Mouse (Mus musculus) hindbrain, embryonic 13.5 days (tissue): Measurements from ENCODE around the gene Car3. TPM values are rescaled to one million over a fixed set of nuclear protein-coding genes. Genes with fewer than 3 reads are reported as not detected.

Source experiments
- ATAC-seq: fragments of 200-750 bp; cut with Nextera tagmentation; 2 replicates; pipeline ENCODE4 v1.8.0; 2017; ENCODE audit warnings: moderate TSS enrichment; ENCODE audit not compliant: low FRiP score
- H3K27ac ChIP-seq: fragments of 300-500 bp; sonication (generic); 2 replicates; pipeline ENCODE4 v1.5.1; 2015; ENCODE audit warnings: inconsistent platforms, mild to moderate bottlenecking, moderate library complexity
- H3K27me3 ChIP-seq: fragments of 300-500 bp; sonication (generic); 2 replicates; pipeline ENCODE4 v1.6.1; 2015; ENCODE audit warnings: mild to moderate bottlenecking, inconsistent platforms
- H3K36me3 ChIP-seq: fragments of 300-500 bp; sonication (generic); 2 replicates; pipeline ENCODE4 v1.6.1; 2015; ENCODE audit warnings: mild to moderate bottlenecking, inconsistent platforms
- H3K4me1 ChIP-seq: fragments of 300-500 bp; sonication (generic); replicated peaks from 2 replicates; pipeline ENCODE4 v1.6.1; 2015; ENCODE audit warnings: inconsistent platforms
- H3K4me2 ChIP-seq: fragments of 300-500 bp; sonication (generic); 2 replicates; pipeline ENCODE4 v1.6.1; 2015; ENCODE audit warnings: inconsistent platforms, mild to moderate bottlenecking, moderate library complexity
- H3K4me3 ChIP-seq: fragments of 300-500 bp; sonication (generic); 2 replicates; pipeline ENCODE4 v1.5.1; 2015; ENCODE audit warnings: mild to moderate bottlenecking, inconsistent platforms
- H3K9ac ChIP-seq: fragments of 300-500 bp; sonication (generic); 2 replicates; pipeline ENCODE4 v1.6.1; 2015; ENCODE audit warnings: mild to moderate bottlenecking, inconsistent platforms
- H3K9me3 ChIP-seq: fragments of 300-500 bp; sonication (generic); 2 replicates; pipeline ENCODE4 v1.6.1; 2016; ENCODE audit warnings: inconsistent platforms
- WGBS: fragments of 180-500 bp; shearing (Covaris S2); methylation state at CpG from one replicate; pipeline ENCODE4 v1.1.7; 2015; 5-methylcytosine and 5-hydroxymethylcytosine counted together
- polyA plus RNA-seq: library from polyadenylated mRNA; unstranded; fragments of >200 nt; fragmentation: Nextera tagmentation; extraction: Ambion mirVana; gene quantifications from 2 replicates; pipeline ENCODE4 v1.2.1, GENCODE M21; 2015

Car3 gene
- polyA plus RNA-seq, 1 experiment from 2014 or later, result 1.1 TPM

GRCm38 (mm10) chr3:14892991-14893390 is 29.7 kb downstream of the Car3 start:
- 88% methylated on average over 3 of the region's 3 CpGs for WGBS

GRCm38 (mm10) chr3:14893700-14894099 is 30.4 kb downstream of the Car3 start:
- no peak overlapping the region for H3K27ac ChIP-seq
- no peak overlapping the region for H3K4me2 ChIP-seq
- no peaks in the 10 kb centered on the region for H3K36me3 ChIP-seq
- H3K27me3 ChIP-seq, result no peaks in the 10 kb centered on the region
- ATAC-seq, result no peak
- H3K9ac ChIP-seq, result no peak overlapping the region
- no peak overlapping the region for H3K4me3 ChIP-seq
- no peaks in the 10 kb centered on the region for H3K9me3 ChIP-seq
- no peaks in the 10 kb centered on the region for H3K4me1 ChIP-seq
- WGBS, result 82% methylated on average over 5 of the region's 5 CpGs

More at GRCm38 (mm10) chr3:14892991-14893390, 29.7 kb downstream of the Car3 start:
- no peak overlapping the region for H3K4me2 ChIP-seq
- H3K4me1 ChIP-seq, result no peaks in the 10 kb centered on the region
- H3K4me3 ChIP-seq, result no peak overlapping the region
- ATAC-seq, result no peak
- H3K27me3 ChIP-seq, result peaks cover 1% of the 10 kb centered on the region
- H3K9ac ChIP-seq, result no peak overlapping the region
- H3K9me3 ChIP-seq, result no peaks in the 10 kb centered on the region
- H3K36me3 ChIP-seq, result no peaks in the 10 kb centered on the region
- H3K27ac ChIP-seq, result no peak overlapping the region

GRCm38 (mm10) chr3:14895333-14895732 is 32.0 kb downstream of the Car3 start:
- H3K4me3 ChIP-seq, result no peak overlapping the region
- no peak overlapping the region for H3K9ac ChIP-seq
- 94% methylated on average over 3 of the region's 3 CpGs for WGBS
- no peak for ATAC-seq
- no peak overlapping the region for H3K4me2 ChIP-seq
- no peaks in the 10 kb centered on the region for H3K27me3 ChIP-seq
- H3K4me1 ChIP-seq, result no peaks in the 10 kb centered on the region
- H3K36me3 ChIP-seq, result no peaks in the 10 kb centered on the region
- no peak overlapping the region for H3K27ac ChIP-seq
- H3K9me3 ChIP-seq, result no peaks in the 10 kb centered on the region

GRCm38 (mm10) chr3:14897770-14898169 is 34.5 kb downstream of the Car3 start:
- H3K27ac ChIP-seq, result no peak overlapping the region
- H3K9ac ChIP-seq, result no peak overlapping the region
- WGBS, result 84% methylated on average over 6 of the region's 6 CpGs
- H3K4me1 ChIP-seq, result no peaks in the 10 kb centered on the region
- H3K27me3 ChIP-seq, result no peaks in the 10 kb centered on the region
- no peak overlapping the region for H3K4me2 ChIP-seq
- H3K36me3 ChIP-seq, result no peaks in the 10 kb centered on the region
- ATAC-seq, result no peak
- H3K9me3 ChIP-seq, result no peaks in the 10 kb centered on the region
- no peak overlapping the region for H3K4me3 ChIP-seq

- no peak for ATAC-seq
- H3K27ac ChIP-seq, result no peak overlapping the region
- H3K4me2 ChIP-seq, result no peak overlapping the region
- no peak overlapping the region for H3K9ac ChIP-seq
- WGBS, result 91% methylated on average over 3 of the region's 3 CpGs
- H3K27me3 ChIP-seq, result no peaks in the 10 kb centered on the region
- no peaks in the 10 kb centered on the region for H3K9me3 ChIP-seq
- no peaks in the 10 kb centered on the region for H3K4me1 ChIP-seq
- no peak overlapping the region for H3K4me3 ChIP-seq
- no peaks in the 10 kb centered on the region for H3K36me3 ChIP-seq
Observed at GRCm38 (mm10) chr3:14903380-14903779, 40.1 kb downstream of the Car3 start.

- no peaks in the 10 kb centered on the region for H3K27me3 ChIP-seq
- no peak overlapping the region for H3K9ac ChIP-seq
- no peaks in the 10 kb centered on the region for H3K36me3 ChIP-seq
- no peak for ATAC-seq
- no peak overlapping the region for H3K4me3 ChIP-seq
- 91% methylated on average over 3 of the region's 3 CpGs for WGBS
- no peaks in the 10 kb centered on the region for H3K9me3 ChIP-seq
- no peak overlapping the region for H3K27ac ChIP-seq
- no peak overlapping the region for H3K4me2 ChIP-seq
- H3K4me1 ChIP-seq, result no peaks in the 10 kb centered on the region
Observed at GRCm38 (mm10) chr3:14904165-14904564, 40.9 kb downstream of the Car3 start.

GRCm38 (mm10) chr3:14907271-14907670 is 44.0 kb downstream of the Car3 start:
- no peaks in the 10 kb centered on the region for H3K36me3 ChIP-seq
- H3K4me3 ChIP-seq, result no peak overlapping the region
- H3K27me3 ChIP-seq, result no peaks in the 10 kb centered on the region
- 46% methylated on average over 1 of the region's 1 CpGs for WGBS
- no peaks in the 10 kb centered on the region for H3K4me1 ChIP-seq
- no peak overlapping the region for H3K4me2 ChIP-seq
- H3K27ac ChIP-seq, result no peak overlapping the region
- H3K9ac ChIP-seq, result no peak overlapping the region
- ATAC-seq, result no peak
- no peaks in the 10 kb centered on the region for H3K9me3 ChIP-seq

- Histone ChIP-seq H3K36me3 (no peaks in the 10 kb centered on the region), H3K27ac (no peak overlapping the region), H3K9me3 (no peaks in the 10 kb centered on the region), H3K4me1 (no peaks in the 10 kb centered on the region), H3K27me3 (no peaks in the 10 kb centered on the region), H3K4me3 (no peak overlapping the region), H3K9ac (no peak overlapping the region), H3K4me2 (no peak overlapping the region)
- no peak for ATAC-seq
- WGBS, result 91% methylated on average over 4 of the region's 4 CpGs
Observed at GRCm38 (mm10) chr3:14911992-14912582, 48.8 kb downstream of the Car3 start.

- no peak overlapping the region for H3K4me3 ChIP-seq
- H3K9me3 ChIP-seq, result no peaks in the 10 kb centered on the region
- no peak overlapping the region for H3K27ac ChIP-seq
- no peak overlapping the region for H3K4me2 ChIP-seq
- H3K4me1 ChIP-seq, result no peaks in the 10 kb centered on the region
- 92% methylated on average over 4 of the region's 4 CpGs for WGBS
- H3K9ac ChIP-seq, result no peak overlapping the region
- no peaks in the 10 kb centered on the region for H3K36me3 ChIP-seq
- H3K27me3 ChIP-seq, result no peaks in the 10 kb centered on the region
- ATAC-seq, result no peak
Observed at GRCm38 (mm10) chr3:14913774-14914173, 50.5 kb downstream of the Car3 start.

- ATAC-seq, result no peak
- no peaks in the 10 kb centered on the region for H3K9me3 ChIP-seq
- no peak overlapping the region for H3K27ac ChIP-seq
- 87% methylated on average over 2 of the region's 2 CpGs for WGBS
- H3K36me3 ChIP-seq, result no peaks in the 10 kb centered on the region
- no peak overlapping the region for H3K4me2 ChIP-seq
- H3K4me1 ChIP-seq, result no peaks in the 10 kb centered on the region
- H3K27me3 ChIP-seq, result no peaks in the 10 kb centered on the region
- H3K9ac ChIP-seq, result no peak overlapping the region
- H3K4me3 ChIP-seq, result no peak overlapping the region
Observed at GRCm38 (mm10) chr3:14915355-14915754, 52.0 kb downstream of the Car3 start.

GRCm38 (mm10) chr3:14917261-14917660 is 53.9 kb downstream of the Car3 start:
- no peak overlapping the region for H3K4me2 ChIP-seq
- no peaks in the 10 kb centered on the region for H3K27me3 ChIP-seq
- no peak overlapping the region for H3K4me3 ChIP-seq
- H3K36me3 ChIP-seq, result no peaks in the 10 kb centered on the region
- H3K9me3 ChIP-seq, result no peaks in the 10 kb centered on the region
- H3K9ac ChIP-seq, result no peak overlapping the region
- no peak for ATAC-seq
- H3K27ac ChIP-seq, result no peak overlapping the region
- H3K4me1 ChIP-seq, result no peaks in the 10 kb centered on the region
- 49% methylated on average over 2 of the region's 2 CpGs for WGBS
